Mouse (Mus musculus): ENCODE data around the gene Dhx57. TPM values are rescaled to one million over a fixed set of nuclear protein-coding genes. Genes with fewer than 3 reads are reported as not detected.
A peak's percentile ranks its signal among the peaks of the same experiment; 100 is the strongest.
"Not testable (repeated sequence)": the region's sequence is repeated elsewhere in the genome, so short reads cannot be mapped to it uniquely, and the experiment has no call there.

Gene Dhx57
- polyA plus RNA-seq, 1 experiment from 2014 or later = 8.9 TPM

DNA sequence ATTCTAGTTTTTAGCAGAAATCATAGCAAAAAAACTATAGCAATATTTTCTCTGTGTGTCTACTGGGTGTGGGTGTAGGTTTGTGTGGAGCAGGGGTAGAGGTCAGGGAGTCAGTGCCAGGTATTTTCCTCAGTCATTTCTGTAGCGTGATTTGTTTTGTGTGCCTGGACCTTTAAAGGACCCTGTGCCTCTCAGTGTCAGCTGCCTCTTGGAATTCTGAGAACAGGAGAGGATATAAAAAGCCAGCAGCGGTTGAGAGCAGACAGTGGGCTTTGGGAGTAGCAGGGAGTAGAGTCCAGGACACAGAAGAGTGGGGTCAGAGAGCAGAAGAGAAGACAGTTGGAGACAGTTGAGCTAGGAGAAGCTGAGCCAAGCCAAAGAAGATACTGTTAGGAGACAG is 70.1 kb downstream of the Dhx57 start:
- no peaks in the 10 kb centered on the region for H3K9me3 ChIP-seq (ENCODE audit: control insufficient read depth, low read length)
- H3K4me1 ChIP-seq (ENCODE audit: control insufficient read depth in 2 of 2, insufficient read depth in 2 of 2, low read length in 2 of 2) = peaks cover 0 to 3% of the 10 kb centered on the region in 2 experiments; a peak in 1 of 4 replicates
- H3K36me3 ChIP-seq (ENCODE audit: control insufficient read depth, insufficient read depth, low read length) = no peaks in the 10 kb centered on the region
- no peaks in the 10 kb centered on the region for H3K27me3 ChIP-seq (ENCODE audit: control insufficient read depth, insufficient read depth, low read length)
- peak overlapping the region; percentile 6; the same call in 1 of the 2 replicates for H3K9ac ChIP-seq (ENCODE audit: low read length)
- ATAC-seq (ENCODE audit: insufficient number of reproducible peaks, insufficient read depth, low FRiP score, low read depth) = no peak
- H3K27ac ChIP-seq (replicated peaks in 1 of 2; ENCODE audit: control insufficient read depth in 1 of 2, insufficient read depth in 1 of 2, low read depth in 2 of 2, low read length in 2 of 2) = peak overlapping the region; percentile 12 to 45; a peak in 2 of 4 replicates
- H3K4me3 ChIP-seq (ENCODE audit: control insufficient read depth in 1 of 2, insufficient read depth in 1 of 2, low read depth in 1 of 2, low read length in 2 of 2) = no peak overlapping the region
- 0 out of 2 replicates have a peak overlapping the region, but pooled peaks have one; percentile 8 for H3K4me2 ChIP-seq (ENCODE audit: low read length)
- WGBS = 32% methylated on average over 2 of the region's 2 CpGs

DNA sequence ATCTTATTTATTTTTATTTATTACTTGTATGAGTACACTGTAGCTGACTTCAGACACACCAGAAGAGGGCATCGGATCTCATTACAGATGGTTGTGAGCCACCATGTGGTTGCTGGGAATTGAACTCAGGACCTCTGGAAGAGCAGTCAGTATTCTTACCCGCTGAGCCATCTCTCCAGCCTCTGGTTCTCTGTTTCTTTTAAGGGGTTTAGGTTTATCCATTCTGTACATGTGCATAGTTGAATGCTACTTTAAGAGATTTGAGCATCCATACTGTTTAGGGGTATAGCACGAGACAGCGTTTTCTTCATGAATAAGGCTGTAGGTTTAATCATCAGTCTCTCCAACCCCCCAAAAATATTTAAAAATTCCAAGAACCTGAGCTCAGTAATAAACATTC is 76.3 kb downstream of the Dhx57 start:
- not testable (repeated sequence) for H3K9ac ChIP-seq (ENCODE audit: low read length); H3K4me2 ChIP-seq (ENCODE audit: low read length); H3K36me3 ChIP-seq (ENCODE audit: control insufficient read depth, insufficient read depth, low read length); H3K4me3 ChIP-seq (ENCODE audit: control insufficient read depth in 1 of 2, insufficient read depth in 1 of 2, low read depth in 1 of 2, low read length in 2 of 2); H3K27ac ChIP-seq (replicated peaks in 1 of 2; ENCODE audit: control insufficient read depth in 1 of 2, insufficient read depth in 1 of 2, low read depth in 2 of 2, low read length in 2 of 2); H3K4me1 ChIP-seq (ENCODE audit: control insufficient read depth in 2 of 2, insufficient read depth in 2 of 2, low read length in 2 of 2); ATAC-seq (ENCODE audit: insufficient number of reproducible peaks, insufficient read depth, low FRiP score, low read depth); H3K27me3 ChIP-seq (ENCODE audit: control insufficient read depth, insufficient read depth, low read length); H3K9me3 ChIP-seq (ENCODE audit: control insufficient read depth, low read length)
- 90% methylated on average over 4 of the region's 4 CpGs for WGBS

DNA sequence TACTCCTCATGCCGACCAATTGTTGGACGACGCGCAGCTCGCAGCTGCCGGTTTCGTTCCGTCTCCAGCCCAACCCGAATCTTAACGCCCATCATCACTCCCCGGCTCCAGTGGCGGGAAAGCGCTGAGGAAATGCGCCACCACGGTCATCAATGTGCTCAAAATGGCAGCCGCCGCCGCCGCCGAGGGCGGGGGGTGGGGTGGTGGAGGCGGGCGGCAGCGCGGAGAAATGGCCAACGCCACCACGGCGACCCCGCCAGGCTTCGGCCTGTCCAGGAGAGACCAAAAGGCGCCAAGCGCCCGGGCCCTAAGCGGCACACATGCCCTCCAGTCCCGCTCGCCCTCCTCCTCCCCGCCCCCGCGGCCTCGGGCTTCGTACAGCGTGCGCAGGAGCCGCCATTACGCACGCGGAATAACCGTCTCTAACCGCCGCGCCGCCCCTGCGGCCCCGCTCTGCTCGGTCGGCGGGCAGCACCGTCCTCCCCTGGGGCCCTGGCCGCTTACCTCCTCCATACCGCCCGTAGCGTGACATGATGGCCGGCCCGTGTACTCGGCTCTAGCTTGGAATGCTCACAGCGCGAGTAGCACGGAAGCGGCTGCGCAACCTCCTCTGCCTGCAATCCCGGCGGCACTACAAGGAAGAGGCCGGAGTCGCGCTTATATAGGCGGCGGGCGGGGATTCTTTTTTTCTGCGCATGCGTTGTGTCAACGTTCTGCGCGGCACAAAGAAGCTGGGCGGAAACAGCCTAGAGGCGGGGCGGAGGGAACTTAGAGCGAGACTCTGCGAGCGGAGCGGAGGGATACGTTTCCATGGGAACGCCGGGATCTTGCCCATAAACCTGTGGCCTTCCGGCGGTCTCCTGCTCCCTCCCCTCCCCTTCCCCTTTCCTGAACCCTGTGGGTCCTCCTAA is 83.3 kb downstream of the Dhx57 start, which contains the start of the genes Srsf7 and Ttc39d:
TSS of gene Srsf7 (minus strand) at position 637 of the 911 bp plus-strand sequence.
TSS of gene Ttc39d (plus strand) at position 790 of the 911 bp plus-strand sequence.
- Histone ChIP-seq H3K4me1 (ENCODE audit: control insufficient read depth in 2 of 2, insufficient read depth in 2 of 2, low read length in 2 of 2) (peaks cover 0 to 4% of the 10 kb centered on the region in 2 experiments; a peak in 1 of 4 replicates), H3K36me3 (ENCODE audit: control insufficient read depth, insufficient read depth, low read length) (peaks cover 37% of the 10 kb centered on the region), H3K9ac (ENCODE audit: low read length) (peak within 1 kb of the TSS; percentile 98), H3K27ac (replicated peaks in 1 of 2; ENCODE audit: control insufficient read depth in 1 of 2, insufficient read depth in 1 of 2, low read depth in 2 of 2, low read length in 2 of 2) (peak within 1 kb of the TSS; percentile 96 to 99), H3K4me2 (ENCODE audit: low read length) (peak within 1 kb of the TSS; percentile 87), H3K9me3 (ENCODE audit: control insufficient read depth, low read length) (no peaks in the 10 kb centered on the region), H3K27me3 (ENCODE audit: control insufficient read depth, insufficient read depth, low read length) (no peaks in the 10 kb centered on the region), H3K4me3 (ENCODE audit: control insufficient read depth in 1 of 2, insufficient read depth in 1 of 2, low read depth in 1 of 2, low read length in 2 of 2) (peak within 1 kb of the TSS; percentile 83 to 93)
- ATAC-seq (ENCODE audit: insufficient number of reproducible peaks, insufficient read depth, low FRiP score, low read depth) = peak; percentile 86
- under 1% methylated on average over 92 of the region's 95 CpGs for WGBS

DNA sequence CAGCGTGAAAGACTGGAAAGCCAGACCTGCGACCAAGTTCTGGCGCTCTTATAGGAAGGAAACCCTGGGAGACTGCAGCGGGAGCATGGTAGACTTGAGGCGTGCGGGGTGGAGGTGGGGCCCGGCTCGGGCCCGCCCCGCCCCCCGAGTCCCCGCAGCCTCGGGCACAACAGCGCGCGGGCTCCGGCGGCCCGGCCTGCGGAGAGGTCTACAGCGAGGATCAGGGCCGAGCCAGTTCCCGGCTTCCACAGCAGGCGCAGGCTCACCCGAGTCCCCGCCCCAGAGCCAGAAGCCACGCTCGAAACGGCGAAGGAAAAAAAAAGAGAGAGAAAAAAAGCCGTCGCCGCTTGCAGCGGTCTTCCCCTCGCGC is 84.0 kb downstream of the Dhx57 start:
- Histone ChIP-seq H3K4me2 (ENCODE audit: low read length) (peak overlapping the region; percentile 87), H3K27ac (replicated peaks in 1 of 2; ENCODE audit: control insufficient read depth in 1 of 2, insufficient read depth in 1 of 2, low read depth in 2 of 2, low read length in 2 of 2) (peak overlapping the region; percentile 96 to 99), H3K4me3 (ENCODE audit: control insufficient read depth in 1 of 2, insufficient read depth in 1 of 2, low read depth in 1 of 2, low read length in 2 of 2) (peak overlapping the region; percentile 83 to 93), H3K4me1 (ENCODE audit: control insufficient read depth in 2 of 2, insufficient read depth in 2 of 2, low read length in 2 of 2) (peaks cover 0 to 4% of the 10 kb centered on the region in 2 experiments; a peak in 1 of 4 replicates), H3K9me3 (ENCODE audit: control insufficient read depth, low read length) (no peaks in the 10 kb centered on the region), H3K27me3 (ENCODE audit: control insufficient read depth, insufficient read depth, low read length) (no peaks in the 10 kb centered on the region), H3K36me3 (ENCODE audit: control insufficient read depth, insufficient read depth, low read length) (peaks cover 43% of the 10 kb centered on the region), H3K9ac (ENCODE audit: low read length) (peak overlapping the region; percentile 98)
- ATAC-seq (ENCODE audit: insufficient number of reproducible peaks, insufficient read depth, low FRiP score, low read depth) = peak; percentile 60
- under 1% methylated on average over 36 of the region's 36 CpGs for WGBS

DNA sequence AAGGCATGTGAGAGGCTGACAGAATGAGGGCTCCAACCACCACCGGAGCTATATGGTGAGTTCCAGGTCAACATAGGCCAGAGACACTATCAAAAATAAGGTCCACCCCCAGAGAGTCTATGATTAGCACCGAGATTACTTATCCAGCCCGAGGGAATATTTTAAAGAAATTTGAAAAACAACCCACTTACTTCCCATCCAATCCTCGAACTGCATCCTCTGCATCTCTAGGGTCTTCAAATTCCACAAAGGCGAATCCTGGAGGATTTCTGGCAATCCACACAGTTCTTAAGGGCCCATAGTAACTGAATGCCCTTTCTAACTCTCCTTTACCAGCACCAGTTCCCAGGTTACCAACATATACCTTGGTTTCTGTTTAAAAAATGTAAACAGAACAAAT is 84.6 kb downstream of the Dhx57 start:
- peak overlapping the region; percentile 87 for H3K4me2 ChIP-seq (ENCODE audit: low read length)
- H3K36me3 ChIP-seq (ENCODE audit: control insufficient read depth, insufficient read depth, low read length) = peaks cover 50% of the 10 kb centered on the region
- no peaks in the 10 kb centered on the region for H3K27me3 ChIP-seq (ENCODE audit: control insufficient read depth, insufficient read depth, low read length)
- 10% methylated on average over 5 of the region's 5 CpGs for WGBS
- no peak for ATAC-seq (ENCODE audit: insufficient number of reproducible peaks, insufficient read depth, low FRiP score, low read depth)
- H3K9ac ChIP-seq (ENCODE audit: low read length) = peak overlapping the region; percentile 98
- peak overlapping the region in 1 of 2 experiments; percentile 99; a peak in 1 of 4 replicates for H3K27ac ChIP-seq (replicated peaks in 1 of 2; ENCODE audit: control insufficient read depth in 1 of 2, insufficient read depth in 1 of 2, low read depth in 2 of 2, low read length in 2 of 2)
- peak overlapping the region; percentile 83 to 93 for H3K4me3 ChIP-seq (ENCODE audit: control insufficient read depth in 1 of 2, insufficient read depth in 1 of 2, low read depth in 1 of 2, low read length in 2 of 2)
- H3K9me3 ChIP-seq (ENCODE audit: control insufficient read depth, low read length) = no peaks in the 10 kb centered on the region
- peaks cover 0 to 4% of the 10 kb centered on the region in 2 experiments; a peak in 1 of 4 replicates for H3K4me1 ChIP-seq (ENCODE audit: control insufficient read depth in 2 of 2, insufficient read depth in 2 of 2, low read length in 2 of 2)

DNA sequence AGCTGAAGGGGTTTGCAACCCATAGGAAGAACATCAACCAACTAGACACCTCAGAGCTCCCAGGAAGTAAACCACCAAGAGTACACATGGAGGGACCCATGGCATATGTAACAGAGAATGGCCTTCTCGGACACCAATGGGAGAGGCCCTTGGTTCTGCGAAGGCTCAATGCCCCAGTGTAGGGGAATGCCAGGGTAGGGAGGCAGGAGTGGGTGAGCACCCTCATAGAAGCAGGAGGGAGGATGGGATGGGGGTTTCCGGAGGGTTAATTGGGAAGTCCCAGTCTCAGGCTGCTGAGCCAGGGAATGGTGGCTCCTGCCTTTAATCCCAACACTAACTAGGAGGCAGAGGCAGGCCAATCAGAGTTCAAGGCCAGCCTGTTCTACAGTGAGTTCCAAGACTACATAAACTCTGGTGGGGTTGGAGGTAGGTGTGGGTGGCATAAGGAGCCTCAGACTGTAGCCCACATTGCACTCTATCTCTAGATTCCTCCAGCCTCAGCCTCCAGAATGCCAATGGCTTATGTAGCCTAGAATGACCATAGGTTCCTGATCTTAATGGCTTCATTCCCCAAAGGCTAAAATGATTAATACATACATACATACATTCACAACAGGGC is 91.0 kb downstream of the Dhx57 start:
- Histone ChIP-seq H3K9me3 (ENCODE audit: control insufficient read depth, low read length) (no peaks in the 10 kb centered on the region), H3K9ac (ENCODE audit: low read length) (no peak overlapping the region), H3K27me3 (ENCODE audit: control insufficient read depth, insufficient read depth, low read length) (no peaks in the 10 kb centered on the region), H3K4me2 (ENCODE audit: low read length) (no peak overlapping the region), H3K4me1 (ENCODE audit: control insufficient read depth in 2 of 2, insufficient read depth in 2 of 2, low read length in 2 of 2) (no peaks in the 10 kb centered on the region), H3K4me3 (ENCODE audit: control insufficient read depth in 1 of 2, insufficient read depth in 1 of 2, low read depth in 1 of 2, low read length in 2 of 2) (no peak overlapping the region), H3K36me3 (ENCODE audit: control insufficient read depth, insufficient read depth, low read length) (peaks cover 84% of the 10 kb centered on the region), H3K27ac (replicated peaks in 1 of 2; ENCODE audit: control insufficient read depth in 1 of 2, insufficient read depth in 1 of 2, low read depth in 2 of 2, low read length in 2 of 2) (no peak overlapping the region)
- no peak for ATAC-seq (ENCODE audit: insufficient number of reproducible peaks, insufficient read depth, low FRiP score, low read depth)
- WGBS = 82% methylated on average over 3 of the region's 3 CpGs

DNA sequence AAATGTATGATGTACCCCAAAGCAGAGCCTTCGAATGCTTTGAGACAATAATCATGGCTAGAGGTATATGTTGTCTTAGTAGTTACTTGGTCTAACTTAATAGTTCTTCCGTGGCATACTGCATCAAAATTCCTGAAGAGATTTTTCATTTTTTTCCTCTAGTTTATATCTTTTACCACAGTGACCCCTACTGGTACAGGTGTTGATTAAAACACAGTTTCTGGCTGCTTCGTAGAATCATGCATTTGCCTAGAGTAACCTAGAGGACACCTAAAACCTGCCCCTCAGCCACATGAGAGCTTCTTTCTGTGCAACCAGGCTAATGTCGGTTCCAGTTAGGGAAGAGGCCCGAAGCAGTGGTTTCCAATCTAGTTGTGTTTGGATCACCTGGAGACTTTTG is 97.2 kb downstream of the Dhx57 start:
- WGBS = 64% methylated on average over 5 of the region's 5 CpGs

More for the DNA sequence above, 97.2 kb downstream of the Dhx57 start:
- Histone ChIP-seq H3K4me3 (ENCODE audit: control insufficient read depth in 1 of 2, insufficient read depth in 1 of 2, low read depth in 1 of 2, low read length in 2 of 2) (no peak overlapping the region), H3K4me1 (ENCODE audit: control insufficient read depth in 2 of 2, insufficient read depth in 2 of 2, low read length in 2 of 2) (no peaks in the 10 kb centered on the region), H3K36me3 (ENCODE audit: control insufficient read depth, insufficient read depth, low read length) (peaks cover 34% of the 10 kb centered on the region), H3K9me3 (ENCODE audit: control insufficient read depth, low read length) (no peaks in the 10 kb centered on the region), H3K9ac (ENCODE audit: low read length) (no peak overlapping the region), H3K27me3 (ENCODE audit: control insufficient read depth, insufficient read depth, low read length) (no peaks in the 10 kb centered on the region), H3K27ac (replicated peaks in 1 of 2; ENCODE audit: control insufficient read depth in 1 of 2, insufficient read depth in 1 of 2, low read depth in 2 of 2, low read length in 2 of 2) (no peak overlapping the region), H3K4me2 (ENCODE audit: low read length) (no peak overlapping the region)
- no peak for ATAC-seq (ENCODE audit: insufficient number of reproducible peaks, insufficient read depth, low FRiP score, low read depth)
